Mouse (Mus musculus): ENCODE measurements around the gene Ugt1a1. TPM values are rescaled to one million over a fixed set of nuclear protein-coding genes. Genes with fewer than 3 reads are reported as not detected.
"Not testable (repeated sequence)": the region's sequence is repeated elsewhere in the genome, so short reads cannot be mapped to it uniquely, and the experiment has no call there.

Ugt1a1 gene
- polyA plus RNA-seq, 1 experiment = 1.3 TPM

DNA sequence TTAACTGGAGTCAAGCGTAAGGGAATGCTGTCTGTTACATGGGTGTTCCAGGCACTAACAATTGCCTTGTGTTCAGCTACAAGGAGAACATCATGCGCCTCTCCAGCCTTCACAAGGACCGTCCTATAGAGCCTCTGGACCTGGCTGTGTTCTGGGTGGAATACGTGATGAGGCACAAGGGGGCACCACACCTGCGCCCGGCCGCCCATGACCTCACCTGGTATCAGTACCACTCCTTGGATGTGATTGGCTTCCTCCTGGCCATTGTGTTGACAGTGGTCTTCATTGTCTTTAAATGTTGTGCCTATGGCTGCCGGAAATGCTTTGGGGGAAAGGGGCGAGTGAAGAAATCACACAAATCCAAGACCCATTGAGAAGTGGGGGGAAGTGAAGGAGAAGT lies 6.3 kb downstream of the Ugt1a1 start:
- no peak for DNase-seq (ENCODE audit: low read depth)

DNA sequence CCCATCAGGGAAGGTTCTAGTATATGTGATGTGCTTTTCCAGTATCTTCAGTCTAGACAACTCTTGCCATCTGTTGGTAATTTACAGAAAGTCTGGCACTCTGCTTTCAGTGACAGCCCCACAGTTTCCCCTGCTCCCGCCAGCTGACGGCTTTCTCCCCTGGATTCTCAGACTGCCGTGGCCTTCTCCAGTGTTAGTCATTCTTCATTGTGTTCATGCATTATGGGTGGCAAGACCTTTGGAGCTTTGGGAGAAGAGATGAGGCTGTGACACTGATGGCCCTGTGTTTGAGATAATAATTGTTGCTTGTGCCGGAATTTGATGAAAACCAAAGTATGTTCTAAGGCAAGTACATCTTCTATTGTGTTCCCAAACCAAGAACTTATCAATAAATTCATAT lies 6.8 kb downstream of the Ugt1a1 start:
- DNase-seq (ENCODE audit: low read depth) = no peak

DNA sequence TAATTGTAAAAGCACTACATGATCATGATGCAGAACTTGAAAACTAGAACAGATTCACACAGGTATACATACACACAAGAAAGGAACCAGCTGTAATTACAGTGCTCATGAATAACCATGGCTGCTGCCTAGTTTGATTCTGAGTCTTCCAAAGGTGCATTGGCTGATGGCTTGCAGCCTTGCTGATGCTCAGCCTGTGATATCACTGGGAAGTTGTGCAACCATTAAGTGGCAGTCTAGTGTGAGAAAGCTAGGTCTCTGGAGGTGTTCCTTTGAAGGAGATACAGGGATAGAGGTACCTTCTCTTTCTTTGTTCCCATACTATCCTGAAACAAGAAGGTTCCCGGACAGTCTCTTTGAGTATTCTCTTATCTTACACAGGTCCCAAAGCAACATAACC lies 7.3 kb downstream of the Ugt1a1 start:
- no peak for DNase-seq (ENCODE audit: low read depth)

DNA sequence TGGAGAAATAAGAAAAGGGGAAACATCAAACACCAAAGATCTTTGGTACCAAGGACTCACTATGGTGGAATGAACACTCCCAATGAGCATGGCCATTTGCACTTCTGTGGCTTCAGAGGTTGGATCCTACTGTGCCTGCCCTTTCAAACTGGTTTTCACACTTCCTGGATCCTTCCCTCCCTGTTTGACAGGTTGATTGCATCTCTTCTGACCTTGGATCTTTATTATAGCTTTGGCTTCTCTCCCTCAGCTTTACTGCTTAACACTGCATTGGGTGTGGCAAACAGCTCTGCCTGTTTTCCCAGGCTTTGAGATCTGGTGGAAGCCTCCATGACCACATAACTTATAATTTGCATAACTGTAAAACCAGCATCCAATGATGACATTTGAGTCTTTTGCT lies 8.6 kb downstream of the Ugt1a1 start:
- peak; percentile 94 for DNase-seq (ENCODE audit: low read depth)

DNA sequence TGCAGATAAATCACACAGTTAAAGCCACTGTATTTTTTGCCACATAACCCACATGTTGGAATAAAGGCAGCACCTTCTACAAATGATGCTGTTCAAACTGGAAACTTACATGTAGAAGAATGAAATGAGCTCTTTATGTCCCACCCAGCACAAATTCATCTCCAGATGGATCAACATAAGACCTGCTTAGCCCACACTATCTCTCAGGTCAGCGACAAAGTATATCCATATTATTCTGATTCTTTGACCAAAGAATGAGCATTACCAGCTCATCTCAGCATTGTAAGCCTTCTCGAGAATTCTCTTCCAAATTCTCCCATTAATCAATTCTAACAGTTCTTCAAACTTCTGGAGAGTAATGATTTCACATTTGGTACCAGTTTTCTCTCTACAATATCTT lies 10.5 kb downstream of the Ugt1a1 start:
- DNase-seq (ENCODE audit: low read depth) = no peak

DNA sequence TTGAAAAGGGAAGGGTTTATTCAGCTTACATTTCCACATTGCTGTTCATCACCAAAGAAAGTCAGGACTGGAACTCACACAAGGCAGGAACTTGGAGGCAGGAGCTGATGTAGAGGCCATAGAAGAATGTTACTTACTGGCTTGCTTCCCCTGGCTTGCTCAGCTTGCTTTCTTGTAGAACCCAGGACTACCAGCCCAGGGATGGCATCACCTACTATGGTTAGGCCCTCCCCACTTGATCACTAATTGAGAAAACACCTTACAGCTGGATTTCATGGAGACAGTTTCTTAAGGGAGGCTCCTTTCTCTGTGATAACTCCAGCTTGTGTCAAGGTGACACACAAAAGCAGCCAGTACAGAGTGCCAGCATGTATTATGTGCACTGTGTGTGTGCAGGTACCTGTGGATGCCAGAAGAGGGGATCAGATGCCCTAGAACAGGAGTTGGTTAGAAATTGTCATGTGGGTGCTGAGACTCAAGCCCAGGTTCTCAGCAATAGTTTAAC lies 11.3 kb downstream of the Ugt1a1 start:
- not testable (repeated sequence) for DNase-seq (ENCODE audit: low read depth)

DNA sequence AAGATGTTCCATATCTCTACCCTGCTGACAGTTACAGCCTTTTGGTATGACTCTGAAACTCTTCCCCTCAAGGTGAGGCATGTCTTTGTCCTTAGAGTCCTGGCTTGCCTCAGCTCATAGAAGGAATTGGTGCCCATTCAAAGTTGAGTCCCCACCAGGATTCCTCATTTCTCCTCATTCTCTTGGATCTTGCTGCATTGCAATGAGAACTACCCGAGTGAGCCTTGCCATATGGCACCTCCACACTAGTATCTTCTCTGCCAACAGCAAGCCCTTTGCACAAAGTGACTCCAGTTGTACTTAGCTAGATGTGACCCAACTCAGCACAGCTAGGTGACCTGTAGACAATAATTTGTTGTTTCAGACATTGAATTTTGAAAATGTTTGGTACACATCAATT lies 11.8 kb downstream of the Ugt1a1 start:
- DNase-seq (ENCODE audit: low read depth) = no peak

DNA sequence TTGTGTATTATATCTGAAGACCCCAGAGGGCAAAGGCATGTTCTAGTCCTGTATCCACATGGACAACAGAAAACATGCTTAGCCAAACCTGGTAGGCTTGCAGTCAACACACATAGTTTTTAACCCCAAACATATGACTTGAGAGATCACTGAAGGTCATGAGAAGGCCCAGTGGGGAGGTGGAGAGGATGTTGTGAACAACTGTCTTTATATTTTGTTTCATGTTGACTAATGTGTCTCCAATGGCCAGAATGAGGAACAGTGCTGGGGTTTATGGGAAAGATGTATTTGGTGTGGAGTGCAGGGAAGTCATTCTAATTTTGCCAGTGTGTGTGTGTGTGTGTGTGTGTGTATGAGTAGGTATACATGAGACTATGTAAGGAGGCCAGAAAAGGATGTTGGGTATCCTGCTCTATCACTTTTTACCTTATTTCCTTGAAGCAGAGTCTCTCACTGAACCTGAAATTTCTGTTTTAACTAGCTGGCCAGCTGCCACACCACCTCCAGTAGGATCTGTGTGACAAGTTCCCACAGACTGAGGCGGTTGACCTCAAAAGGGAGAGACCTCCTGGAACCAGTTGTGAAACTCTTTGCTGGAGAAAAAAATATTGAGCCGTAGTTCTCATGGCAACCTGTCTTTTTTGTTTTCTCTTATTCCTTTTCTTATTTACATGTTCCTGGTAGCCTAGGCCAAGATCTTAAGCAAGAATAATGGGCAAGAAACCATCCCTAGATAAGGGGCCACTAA lies 12.4 kb downstream of the Ugt1a1 start:
- peak; percentile 99 for DNase-seq (ENCODE audit: low read depth)

DNA sequence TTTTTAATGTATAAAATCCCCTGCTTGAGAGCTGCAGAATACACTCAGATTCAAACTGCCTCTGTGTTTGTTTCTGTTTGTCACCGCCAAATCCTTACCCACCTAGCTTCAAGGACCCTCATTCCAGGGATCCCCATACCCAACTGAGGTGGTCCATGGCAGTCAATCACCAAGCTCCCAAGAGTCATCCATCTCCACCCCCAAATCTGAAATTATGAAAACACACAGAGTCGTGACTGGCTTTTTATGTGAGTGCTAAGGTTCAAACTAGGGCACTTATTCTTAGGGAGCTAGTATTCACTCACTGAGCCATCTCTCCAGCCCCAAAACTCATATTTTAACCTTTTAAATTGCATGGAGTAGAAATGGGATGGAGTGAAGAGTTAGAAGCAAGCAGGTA lies 13.5 kb downstream of the Ugt1a1 start:
- not testable (repeated sequence) for DNase-seq (ENCODE audit: low read depth)

DNA sequence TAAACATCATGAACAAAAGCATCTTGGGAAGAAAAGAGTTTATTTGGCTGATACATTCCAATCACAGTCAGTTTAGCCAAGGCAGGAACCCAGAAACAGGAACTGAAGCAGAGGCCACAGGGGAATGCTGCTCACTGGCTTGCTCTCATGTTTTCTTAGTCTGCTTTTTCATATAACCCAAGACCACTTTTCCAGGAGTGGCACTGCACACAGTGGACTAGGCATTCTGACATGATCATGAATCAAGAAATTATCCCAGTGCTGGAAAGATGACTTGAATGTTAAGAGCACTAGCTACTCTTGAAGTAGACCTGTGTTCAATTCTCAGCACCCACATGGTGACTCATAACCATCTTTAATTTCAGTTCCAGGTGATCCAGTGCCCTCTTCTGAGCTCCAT lies 14.0 kb downstream of the Ugt1a1 start:
- no peak for DNase-seq (ENCODE audit: low read depth)

DNA sequence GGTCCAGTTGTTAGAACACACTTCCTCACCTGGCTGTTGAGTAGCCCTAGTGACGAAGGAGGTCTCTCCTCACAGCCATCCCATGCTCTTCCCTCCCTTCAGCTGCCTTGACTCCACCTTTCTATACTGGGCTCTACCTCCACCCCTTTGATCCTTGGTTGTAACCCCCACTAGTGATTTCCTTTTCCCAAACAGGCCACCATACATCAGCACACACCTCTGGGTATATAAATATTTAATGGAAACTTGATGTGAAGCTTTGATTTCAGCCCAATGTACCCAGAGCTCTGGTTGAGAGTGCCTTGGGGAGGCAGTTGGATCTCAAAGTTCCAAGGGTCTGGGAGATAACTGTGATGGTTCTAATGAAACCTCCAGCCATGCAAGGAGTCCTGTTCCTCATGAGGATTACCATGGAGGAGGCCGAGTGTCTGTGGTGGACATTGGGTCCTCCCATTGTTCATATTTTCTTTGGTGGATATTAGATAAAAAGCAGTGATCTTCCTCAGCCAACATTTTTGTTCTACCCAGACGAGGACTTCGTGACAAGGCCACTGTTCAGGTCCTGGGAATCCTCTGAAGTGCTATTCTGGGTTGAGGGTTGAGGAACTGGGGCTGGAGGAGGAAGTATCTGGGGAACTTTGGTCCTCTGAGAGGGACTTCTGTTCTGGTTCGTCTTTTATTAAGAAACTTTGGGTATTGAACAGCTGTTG lies 15.1 kb downstream of the Ugt1a1 start, which contains the start of gene Mroh2a:
TSS of gene Mroh2a (plus strand) at position 317 of the 710 bp plus-strand sequence.
- DNase-seq (ENCODE audit: low read depth) = no peak

DNA sequence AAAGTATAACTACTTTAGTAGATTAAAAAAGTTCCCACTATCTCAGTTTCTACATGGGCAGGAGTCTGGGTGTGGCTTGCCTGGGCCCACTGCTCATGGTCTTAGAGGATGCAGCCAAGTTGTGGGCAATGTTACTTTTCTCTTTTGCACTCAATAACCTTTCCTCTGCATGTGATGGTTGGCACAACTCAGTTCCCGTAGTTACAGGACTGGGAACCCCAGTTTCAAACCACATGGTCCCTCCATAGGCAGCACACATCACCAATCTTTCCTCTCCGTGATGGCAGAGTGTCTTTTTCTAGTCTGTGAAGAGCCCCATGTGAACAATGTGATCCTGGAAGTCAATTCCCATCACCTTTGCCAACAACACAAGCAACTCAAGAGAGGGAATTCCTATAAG lies 15.7 kb downstream of the Ugt1a1 start:
- no peak for DNase-seq (ENCODE audit: low read depth)

DNA sequence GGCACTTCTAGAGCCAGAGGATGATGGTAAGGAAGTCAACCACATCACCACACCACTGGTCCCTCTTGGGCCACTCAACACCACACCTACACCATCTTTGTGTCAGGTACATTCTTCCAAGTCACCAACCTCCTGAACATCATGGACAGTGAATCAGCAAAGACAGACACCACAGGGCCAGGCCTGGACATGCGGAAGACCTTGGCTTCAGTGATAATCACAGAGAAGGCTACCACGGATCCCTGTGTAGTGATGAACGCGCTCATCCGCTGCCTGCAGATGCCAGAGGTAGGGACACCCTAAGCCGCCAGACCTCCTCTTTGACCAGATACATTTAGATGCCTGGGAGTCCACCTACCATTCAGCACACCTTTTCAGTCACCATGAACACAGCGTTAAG lies 16.4 kb downstream of the Ugt1a1 start:
- no peak for DNase-seq (ENCODE audit: low read depth)

DNA sequence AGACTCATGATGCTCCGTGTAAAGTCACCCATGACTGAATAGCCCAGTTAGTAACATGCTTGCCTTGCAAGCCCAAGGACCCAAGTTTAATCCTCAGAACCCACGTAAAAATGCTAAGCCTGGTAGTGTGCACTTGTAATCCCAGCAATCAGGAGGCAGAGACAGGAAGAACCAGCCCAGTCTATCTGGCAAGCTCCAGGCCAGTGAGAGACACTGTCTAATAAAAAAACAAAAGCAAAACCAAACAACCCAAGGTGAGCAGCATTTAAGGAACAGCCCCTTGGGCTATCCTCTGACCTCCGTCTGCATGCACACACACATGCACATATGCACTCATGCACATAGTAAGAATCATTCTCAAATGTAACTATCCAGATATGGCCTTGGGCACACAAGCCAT lies 17.8 kb downstream of the Ugt1a1 start:
- no peak for DNase-seq (ENCODE audit: low read depth)

DNA sequence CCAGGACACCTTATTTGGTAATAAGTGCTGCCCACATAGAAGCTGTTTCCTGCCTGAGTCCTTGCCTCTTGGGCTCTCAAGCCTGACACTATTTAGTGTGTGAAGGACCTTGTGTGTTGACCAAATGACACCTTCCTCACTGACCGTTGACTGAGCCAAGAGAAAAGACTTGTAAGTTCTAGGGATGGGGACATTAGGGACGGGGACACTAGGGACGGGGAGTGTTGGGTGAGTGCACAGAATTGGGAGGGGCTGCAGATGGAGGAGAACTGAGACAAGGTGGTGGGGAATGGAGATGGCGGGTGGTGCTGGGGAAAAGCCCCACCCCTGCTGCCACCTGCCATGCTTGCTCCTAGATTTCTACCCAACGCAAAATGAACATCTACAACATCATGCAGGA lies 18.2 kb downstream of the Ugt1a1 start:
- no peak for DNase-seq (ENCODE audit: low read depth)

DNA sequence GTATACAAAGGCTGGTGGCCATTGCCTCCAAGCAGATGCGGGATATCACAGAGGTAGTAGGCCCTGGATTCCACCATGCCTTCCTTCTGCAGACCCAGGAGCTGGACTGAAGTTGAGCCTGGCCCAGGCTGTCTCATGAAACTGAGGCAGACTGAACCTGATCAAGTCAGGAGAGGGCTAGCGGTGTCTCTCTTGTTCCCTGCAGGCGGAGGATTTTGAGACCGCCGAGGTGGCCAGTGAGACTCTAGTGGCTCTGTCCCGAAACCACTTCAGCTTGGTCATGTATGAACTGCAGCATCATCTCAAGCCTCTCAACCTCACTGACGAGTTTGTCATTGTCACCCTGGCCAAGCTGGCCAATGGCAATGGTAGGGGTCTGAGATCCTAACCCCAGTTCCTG lies 18.7 kb downstream of the Ugt1a1 start:
- DNase-seq (ENCODE audit: low read depth) = no peak

DNA sequence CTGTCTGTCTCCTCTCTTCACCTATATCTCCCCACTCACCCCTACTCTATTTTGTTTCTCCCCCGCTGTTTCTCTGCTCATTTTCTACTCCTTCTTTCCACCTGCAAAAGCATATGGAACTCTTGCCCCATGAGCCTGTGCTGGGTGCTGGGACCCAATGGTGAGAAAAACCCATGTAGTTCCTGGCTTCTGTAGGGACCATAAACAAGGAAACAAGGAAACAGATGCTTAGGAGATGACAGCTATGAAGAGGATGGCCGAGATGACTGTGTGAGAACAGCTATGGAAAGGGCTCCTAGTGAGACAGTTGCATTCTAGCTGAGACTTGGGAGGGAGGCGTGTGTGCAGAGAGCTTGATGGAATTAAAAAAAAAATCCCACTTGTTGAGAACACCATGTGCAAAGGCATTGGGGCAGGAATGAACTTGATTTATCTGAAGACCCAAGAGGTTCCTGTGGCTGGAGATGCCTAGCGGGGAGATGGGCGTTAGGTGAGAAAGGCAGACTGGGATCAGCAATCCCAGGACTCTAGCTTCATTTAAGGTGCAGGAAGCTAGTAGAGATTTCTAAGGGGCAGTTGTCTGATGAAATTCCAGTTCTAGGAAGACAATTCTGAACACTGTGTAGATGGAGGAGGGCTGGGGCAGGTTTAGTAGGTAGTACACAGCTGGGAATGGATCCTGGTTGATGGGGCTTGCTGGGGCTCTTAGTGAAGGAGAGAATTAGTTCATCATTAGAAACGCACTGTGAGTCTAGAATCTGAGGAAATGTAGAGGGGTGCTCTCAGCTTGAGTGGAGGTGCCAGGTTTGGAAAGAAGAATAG lies 19.4 kb downstream of the Ugt1a1 start:
- no peak for DNase-seq (ENCODE audit: low read depth)

DNA sequence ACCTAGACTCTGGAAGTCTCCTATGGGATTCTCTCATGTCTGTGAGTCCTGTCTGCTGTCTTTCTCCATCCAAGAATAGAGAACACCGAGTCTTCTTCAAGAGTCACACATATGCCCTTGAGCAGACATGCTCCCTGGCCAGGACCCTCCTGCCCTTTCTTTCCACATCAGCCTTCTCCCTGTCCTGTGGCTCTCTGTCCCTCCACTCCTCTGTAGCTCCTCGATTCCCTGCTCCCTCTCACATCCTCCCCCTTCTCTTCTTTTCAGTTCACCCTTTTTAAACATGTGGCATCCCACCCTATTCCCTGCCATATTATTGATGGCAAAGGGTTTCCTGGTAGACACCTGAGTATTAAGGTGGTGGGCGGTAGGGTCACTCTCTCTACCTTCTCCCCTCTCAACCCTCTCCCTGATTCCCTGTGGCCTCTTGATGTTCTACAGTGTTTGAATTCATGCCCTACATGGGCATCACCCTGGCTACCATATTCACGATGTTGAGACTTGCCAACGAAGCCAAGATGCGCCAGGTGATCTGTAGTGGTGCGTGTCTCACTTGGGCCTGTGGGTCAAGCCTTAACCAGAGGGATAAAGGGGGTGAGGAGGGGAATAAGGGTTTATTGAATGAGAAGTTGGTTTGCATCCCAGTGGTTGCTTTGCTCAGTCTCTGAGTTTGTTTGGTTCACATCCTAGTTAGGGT lies 20.2 kb downstream of the Ugt1a1 start:
- DNase-seq (ENCODE audit: low read depth) = no peak

DNA sequence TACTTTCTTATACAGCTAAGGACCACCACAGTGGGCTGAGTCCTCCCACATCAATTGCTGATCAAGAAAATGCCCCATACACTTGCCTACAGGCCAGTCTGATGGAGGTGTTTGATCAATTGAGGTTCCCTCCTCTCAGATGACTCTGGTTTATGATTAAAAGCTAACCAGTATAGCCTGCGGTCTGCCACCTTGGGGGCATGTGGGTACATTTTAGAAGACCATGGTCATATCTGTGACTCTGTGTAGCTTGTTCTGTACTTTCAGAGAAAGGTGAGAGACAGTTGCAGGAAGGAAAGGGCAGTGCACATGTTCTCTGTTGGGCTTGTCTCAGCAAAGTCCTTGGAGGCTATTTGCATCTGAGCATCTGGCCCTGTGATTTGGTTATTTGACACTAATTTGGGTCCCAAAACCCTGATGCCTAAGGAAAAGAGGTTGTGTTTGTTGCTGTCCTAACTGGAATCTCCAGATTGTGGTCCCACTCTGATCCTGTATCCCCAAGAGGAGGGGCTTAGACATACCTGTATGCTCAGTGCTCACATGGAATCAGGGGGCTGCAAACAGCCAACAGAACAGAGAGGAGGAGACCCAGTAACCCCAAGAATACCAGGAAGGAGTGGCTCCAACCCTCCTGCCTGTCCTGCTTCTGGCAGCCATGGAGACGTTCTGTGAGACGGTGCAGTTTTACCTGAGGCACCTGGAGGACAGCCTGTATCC lies 21.1 kb downstream of the Ugt1a1 start:
- DNase-seq (ENCODE audit: low read depth) = no peak

DNA sequence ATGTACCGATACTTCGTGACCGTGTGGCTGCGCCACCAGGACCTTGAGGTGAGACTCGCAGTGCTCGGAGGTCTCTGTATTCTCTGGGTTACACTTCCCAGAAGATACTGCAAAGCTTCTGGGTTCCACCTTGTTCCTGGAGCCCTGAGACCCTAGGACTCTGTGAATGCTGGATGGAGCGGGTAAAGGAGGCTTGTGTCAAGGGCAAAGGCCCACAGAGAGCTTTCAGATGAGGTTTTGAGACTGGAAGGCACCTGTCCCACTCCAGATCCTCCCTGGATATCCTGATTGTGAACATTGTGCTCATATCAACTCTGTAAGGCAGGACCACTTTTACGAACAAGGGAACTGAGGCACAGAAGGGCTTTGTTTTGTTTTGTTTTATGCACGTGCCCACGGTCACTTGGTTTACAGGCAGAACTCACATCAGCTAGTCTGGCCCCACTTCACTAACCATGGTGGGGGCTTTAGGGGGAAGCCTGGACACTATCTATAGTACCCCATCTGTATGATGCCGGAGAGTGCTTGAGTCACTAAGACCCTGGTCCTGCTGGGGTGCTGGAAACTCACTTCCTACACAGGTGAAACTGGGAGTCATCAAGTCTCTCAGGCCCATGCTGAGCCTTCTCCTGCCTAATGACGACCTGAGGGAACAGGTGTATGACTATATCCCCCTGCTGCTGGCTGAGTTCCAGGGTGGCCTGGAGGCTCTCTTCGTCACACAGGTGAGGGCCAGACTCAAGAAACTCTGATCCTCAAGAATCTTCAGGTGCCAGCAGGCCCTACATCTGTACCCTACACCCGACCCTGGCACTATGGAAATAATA lies 21.9 kb downstream of the Ugt1a1 start:
- DNase-seq (ENCODE audit: low read depth) = no peak

Measured in gonadal fat pad, adult 2 months (tissue).